Mouse (Mus musculus) testis, postnatal 10 days (tissue): Measurements from ENCODE around the gene Mrps2.

Experiments
- DNase-seq: peaks from one replicate; pipeline ENCODE4 v3.0.0; 2021; ENCODE audit warnings: low spot score

Gene Mrps2

DNA sequence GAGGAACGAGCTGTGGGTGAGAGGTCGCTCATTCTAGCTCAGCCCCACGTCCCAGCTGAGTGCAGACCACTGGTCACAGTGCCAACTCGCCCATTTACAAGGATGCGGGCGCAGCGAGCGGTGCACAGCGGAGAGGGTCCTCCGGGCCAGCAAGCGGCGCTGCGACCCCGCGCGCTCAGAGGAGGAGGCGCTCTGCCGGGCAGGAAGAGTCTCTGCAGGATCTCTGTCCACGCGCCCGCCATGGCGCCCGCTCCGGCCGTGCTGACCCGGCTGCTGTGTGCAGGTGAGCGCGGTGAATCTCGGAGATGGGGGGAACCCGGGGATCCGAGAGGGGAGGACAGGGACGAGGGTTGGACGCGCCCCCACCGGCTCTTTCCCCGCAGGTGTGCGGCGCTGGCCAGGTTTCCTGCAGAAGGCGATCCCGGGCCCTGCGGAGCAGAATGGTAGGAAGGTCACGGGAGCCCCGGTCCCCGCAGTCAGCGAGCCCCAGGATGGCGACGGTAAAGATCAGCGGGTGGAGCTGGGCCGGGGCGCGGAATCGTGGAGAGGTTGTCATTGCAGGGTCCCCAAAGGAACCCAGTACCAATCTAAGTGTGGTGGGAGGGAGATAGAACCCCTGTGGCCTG, at the start of gene Mrps2:
Gene Mrps2, plus strand, starts transcription at position 207 of the 626 bp plus-strand sequence.
- peak; percentile 91 for DNase-seq

- peak; percentile 96 for DNase-seq
Measured at GRCm38 (mm10) chr2:28419898-28420297, 48.0 kb upstream of the Mrps2 start.

DNA sequence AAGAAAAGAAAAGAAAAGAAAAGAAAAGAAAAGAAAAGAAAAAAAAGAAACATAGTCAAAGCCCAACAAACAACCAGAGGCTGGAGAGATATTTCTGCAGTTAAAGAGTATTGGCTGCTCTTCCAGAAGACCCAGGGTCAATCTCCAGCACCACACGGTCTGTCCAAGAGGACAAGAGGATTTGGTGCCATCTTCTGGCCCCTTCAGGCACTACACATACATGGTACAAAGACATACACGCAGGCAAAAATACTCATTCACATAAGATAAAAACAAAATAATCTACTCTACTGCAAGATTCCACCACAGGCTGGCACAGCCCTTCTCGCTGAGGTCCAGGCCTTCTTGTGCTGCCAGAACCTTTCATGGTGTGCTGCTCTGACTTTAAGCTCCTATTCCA, 44.7 kb upstream of the Mrps2 start:
- peak; percentile 73 for DNase-seq

- no peak for DNase-seq
Measured at GRCm38 (mm10) chr2:28427226-28427625, 40.6 kb upstream of the Mrps2 start.

- no peak for DNase-seq
Measured at GRCm38 (mm10) chr2:28430846-28431245, 37.0 kb upstream of the Mrps2 start.

GRCm38 (mm10) chr2:28432811-28433210, 35.1 kb upstream of the Mrps2 start:
- DNase-seq: peak; percentile 86

DNA sequence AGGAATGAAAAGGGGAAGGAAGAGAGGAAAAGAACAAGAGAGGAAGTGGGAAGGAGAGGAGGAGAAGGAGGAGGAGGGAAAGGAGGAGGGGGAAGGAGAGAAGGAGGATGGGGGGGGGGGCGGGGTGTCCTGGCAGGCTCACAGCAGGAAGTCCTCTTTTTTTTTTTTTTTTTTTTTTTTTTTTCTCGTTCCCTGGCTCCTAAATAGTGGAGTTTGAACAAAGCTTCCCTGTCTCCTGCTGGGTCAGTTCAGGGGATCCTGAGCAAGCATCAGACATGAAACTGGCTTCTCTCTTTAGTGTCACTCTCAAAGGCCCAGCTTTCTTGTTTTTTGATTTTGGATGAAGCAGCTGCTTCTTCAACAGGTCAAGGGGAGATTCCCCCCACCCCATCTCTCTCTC, 34.4 kb upstream of the Mrps2 start:
- no peak for DNase-seq

DNA sequence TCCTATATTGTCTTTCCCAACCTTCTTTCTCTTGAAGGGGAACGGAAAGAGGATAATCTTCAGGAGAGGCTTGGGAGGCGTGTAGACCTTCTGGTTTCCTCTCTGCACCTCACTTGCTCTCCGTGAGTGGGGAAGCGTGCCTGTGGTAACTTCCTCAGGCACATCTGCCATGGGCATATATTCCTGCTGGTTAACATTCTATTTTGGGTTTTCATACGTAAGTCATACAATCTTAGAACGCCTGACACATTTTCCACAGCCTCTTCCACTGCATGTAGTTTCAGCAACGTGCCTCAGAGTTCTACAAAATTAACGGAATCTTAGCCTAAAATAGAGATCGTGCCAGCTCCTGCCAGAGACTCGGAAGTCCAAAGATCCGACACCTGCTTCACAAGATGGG, 32.5 kb upstream of the Mrps2 start:
- DNase-seq: no peak

GRCm38 (mm10) chr2:28440842-28441241, 27.0 kb upstream of the Mrps2 start:
- DNase-seq: no peak

DNA sequence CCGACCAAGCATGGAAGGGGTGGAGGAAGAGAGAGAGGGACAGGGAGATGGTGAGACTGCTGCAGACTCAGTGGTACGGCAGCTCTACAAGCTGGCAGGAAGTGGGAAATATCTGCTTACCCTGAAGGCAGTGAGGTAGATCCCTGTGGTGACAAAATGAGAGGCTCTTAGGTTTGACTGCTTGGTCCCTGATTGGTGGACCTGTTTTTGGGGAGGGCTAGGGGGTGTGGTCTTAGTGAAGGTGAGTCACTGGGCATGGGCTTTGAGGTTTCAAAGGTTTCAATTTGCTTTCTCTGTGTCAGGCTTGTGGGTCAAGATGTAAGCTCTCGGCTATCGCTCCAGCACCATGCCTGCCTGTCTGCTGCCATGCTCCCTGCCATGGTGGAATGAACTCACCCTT, 22.8 kb upstream of the Mrps2 start:
- no peak for DNase-seq

DNA sequence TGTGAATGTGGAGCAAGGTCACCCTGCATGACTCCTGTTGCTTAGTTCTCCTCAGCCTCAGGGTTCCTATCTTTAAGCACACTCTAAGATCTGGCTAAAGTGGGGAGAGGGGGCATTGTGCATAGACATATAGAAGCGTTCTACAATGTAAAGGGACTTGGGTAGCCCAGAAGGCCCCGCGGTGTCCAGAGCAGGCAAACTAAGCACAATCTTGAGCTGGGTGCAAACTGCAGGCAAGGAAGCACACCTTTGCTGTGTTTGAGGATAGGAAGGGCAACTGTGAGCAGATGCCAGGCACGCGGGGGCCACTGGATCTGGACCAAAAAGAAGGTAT, 21.7 kb upstream of the Mrps2 start:
- DNase-seq: no peak

DNA sequence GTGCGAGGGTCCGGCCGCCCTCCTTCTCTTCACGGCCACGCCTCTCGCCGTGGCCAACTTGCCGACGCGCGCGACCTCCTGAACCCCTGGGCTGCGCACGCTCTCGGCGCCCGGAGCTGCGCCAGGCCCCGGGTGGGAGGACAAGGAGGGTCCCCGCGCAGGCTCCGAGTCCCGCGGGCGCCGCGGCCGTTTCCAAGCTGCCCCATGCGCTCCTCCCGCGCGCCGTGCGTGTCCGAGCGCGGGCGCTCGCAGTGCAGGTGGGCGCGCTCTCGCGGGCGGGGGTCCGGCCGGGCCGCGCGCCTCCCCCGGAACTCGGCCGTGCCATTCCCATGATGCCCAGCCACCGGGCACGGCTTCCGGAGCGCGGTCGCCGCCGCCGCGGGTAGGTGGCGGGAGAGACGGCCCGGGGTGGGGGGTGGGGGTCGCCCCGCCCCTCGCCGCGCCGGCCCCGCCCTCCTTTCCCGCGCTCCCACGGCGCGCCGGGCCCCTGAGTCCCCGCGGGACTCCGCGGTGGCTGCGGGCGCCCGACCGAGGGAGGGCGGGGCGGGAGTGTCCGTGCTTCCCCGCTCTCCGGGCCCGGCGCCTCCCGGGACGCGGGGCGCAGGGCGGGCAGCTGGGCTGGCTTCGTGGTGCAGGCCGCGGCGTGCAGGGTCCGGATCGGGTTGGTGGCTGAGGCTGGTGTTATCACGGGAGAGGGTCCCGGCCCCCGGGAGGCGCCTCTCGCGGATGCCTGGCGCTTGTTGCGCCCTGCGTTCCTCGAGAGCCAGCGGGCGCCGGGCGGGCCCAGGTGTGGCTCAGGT, 21.2 kb upstream of the Mrps2 start, which contains the start of gene Ppp1r26:
Gene Ppp1r26, plus strand, starts transcription at position 286 of the 800 bp plus-strand sequence.
- DNase-seq: peak; percentile 60

GRCm38 (mm10) chr2:28447315-28447670, 20.6 kb upstream of the Mrps2 start:
- no peak for DNase-seq

- peak; percentile 33 for DNase-seq
Measured at GRCm38 (mm10) chr2:28451663-28452062, 16.2 kb upstream of the Mrps2 start.

GRCm38 (mm10) chr2:28453539-28453938, 14.3 kb upstream of the Mrps2 start:
- no peak for DNase-seq

GRCm38 (mm10) chr2:28456616-28457015, 11.2 kb upstream of the Mrps2 start:
- no peak for DNase-seq

GRCm38 (mm10) chr2:28463919-28464318, 3.9 kb upstream of the Mrps2 start:
- no peak for DNase-seq

- no peak for DNase-seq
Measured at GRCm38 (mm10) chr2:28464919-28465318, 2.9 kb upstream of the Mrps2 start.

- DNase-seq: peak; percentile 78
Measured at GRCm38 (mm10) chr2:28465836-28466518, 1.9 kb upstream of the Mrps2 start, which contains the start of gene 1700007K13Rik. TSS of gene 1700007K13Rik (minus strand) at chr2:28466332.

DNA sequence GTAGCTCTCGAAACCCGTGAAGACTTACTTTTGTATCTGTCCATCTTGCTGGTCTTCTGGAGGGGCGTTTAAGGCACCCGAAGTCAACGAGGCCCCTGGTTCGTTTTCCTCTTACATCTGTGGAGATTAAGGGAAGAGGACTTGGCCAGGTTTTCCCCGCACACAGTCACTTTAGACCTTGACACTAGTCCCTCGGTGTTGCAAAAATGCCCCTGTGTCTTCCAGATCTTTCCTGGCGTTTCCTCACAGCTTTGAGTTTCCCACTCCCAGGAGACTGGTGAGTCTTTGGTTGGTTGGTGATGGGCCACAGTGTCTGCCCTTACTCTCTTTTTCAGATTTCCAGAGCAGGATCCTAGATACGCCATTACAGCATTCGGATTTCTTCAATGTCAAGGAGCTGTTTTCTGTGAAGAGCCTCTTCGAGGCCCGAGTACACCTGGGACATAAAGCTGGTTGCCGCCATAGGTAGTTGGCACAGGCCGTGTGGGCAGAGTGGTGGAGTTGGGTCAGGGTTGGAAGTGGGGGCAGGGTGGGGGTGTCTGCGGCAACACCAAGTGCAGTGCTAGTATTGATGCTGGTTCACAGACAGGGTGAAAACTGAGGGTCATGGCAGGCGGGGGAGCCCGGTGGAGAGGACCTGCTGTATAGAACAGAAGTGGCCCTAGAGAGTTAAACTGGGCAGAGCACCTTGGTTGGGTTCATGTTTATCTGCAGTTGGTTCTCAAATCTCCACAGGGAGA, 790 bp downstream of the Mrps2 start:
- DNase-seq: peak; percentile 42

- peak; percentile 37 for DNase-seq
Measured at GRCm38 (mm10) chr2:28469461-28469860, 1.6 kb downstream of the Mrps2 start.

GRCm38 (mm10) chr2:28470591-28470990, 2.7 kb downstream of the Mrps2 start:
- no peak for DNase-seq
